Mouse (Mus musculus) embryonic facial prominence, embryonic 14.5 days (tissue): ENCODE measurements at regions not wholly inside any gene's neighbourhood (a gene's known extent, or its start where the extent isn't known, plus 50 kb on each side); places are given as distances from the start of the nearest gene placed in this dataset.
"Not testable (repeated sequence)": the region's sequence is repeated elsewhere in the genome, so short reads cannot be mapped to it uniquely, and the experiment has no call there.

Experiments used
- ATAC-seq: fragments of 200-750 bp; cut with Nextera tagmentation; 2 replicates; pipeline ENCODE4 v1.8.0; 2017; ENCODE audit warnings: low read depth, moderate number of reproducible peaks, moderate TSS enrichment
- DNase-seq: peaks from one replicate; pipeline ENCODE4 v3.0.0-alpha.2; 2015; ENCODE audit warnings: low spot score
- H3K27ac ChIP-seq: fragments of 300-500 bp; sonication (generic); replicated peaks from 2 replicates; pipeline ENCODE4 v1.5.1; 2014; ENCODE audit warnings: low read depth, mild to moderate bottlenecking, low read length, moderate library complexity
- H3K27me3 ChIP-seq: fragments of 300-500 bp; sonication (generic); replicated peaks from 2 replicates; pipeline ENCODE4 v1.6.1; 2014; ENCODE audit warnings: low read length; ENCODE audit not compliant: control insufficient read depth, insufficient read depth
- H3K36me3 ChIP-seq: fragments of 300-500 bp; sonication (generic); 2 replicates; pipeline ENCODE4 v1.6.1; 2014; ENCODE audit warnings: low read length, mixed read lengths; ENCODE audit not compliant: control insufficient read depth, insufficient read depth
- H3K4me1 ChIP-seq: fragments of 300-500 bp; sonication (generic); 2 replicates; pipeline ENCODE4 v1.6.1; 2014; ENCODE audit warnings: antibody characterized with exemption, low read length; ENCODE audit not compliant: control insufficient read depth, insufficient read depth
- H3K4me2 ChIP-seq: fragments of 300-500 bp; sonication (generic); 2 replicates; pipeline ENCODE4 v1.6.1; 2014; ENCODE audit warnings: low read depth, mild to moderate bottlenecking, low read length, moderate library complexity, mixed read lengths
- H3K4me3 ChIP-seq: fragments of 300-500 bp; sonication (generic); 2 replicates; pipeline ENCODE4 v1.5.1; 2014; ENCODE audit warnings: low read depth, mild to moderate bottlenecking, low read length
- H3K9ac ChIP-seq: fragments of 300-500 bp; sonication (generic); 2 replicates; pipeline ENCODE4 v1.6.1; 2014; ENCODE audit warnings: low read depth, mild to moderate bottlenecking, low read length, moderate library complexity, mixed read lengths
- H3K9me3 ChIP-seq: fragments of 300-500 bp; sonication (generic); 2 replicates; pipeline ENCODE4 v1.6.1; 2016; ENCODE audit warnings: low read length; ENCODE audit not compliant: control insufficient read depth
- WGBS: fragments of 180-500 bp; shearing (Covaris S2); extraction: QIAGEN DNeasy Blood & Tissue Kit; methylation state at CpG from one replicate; pipeline ENCODE4 v1.1.7; 2014; 5-methylcytosine and 5-hydroxymethylcytosine counted together

DNA sequence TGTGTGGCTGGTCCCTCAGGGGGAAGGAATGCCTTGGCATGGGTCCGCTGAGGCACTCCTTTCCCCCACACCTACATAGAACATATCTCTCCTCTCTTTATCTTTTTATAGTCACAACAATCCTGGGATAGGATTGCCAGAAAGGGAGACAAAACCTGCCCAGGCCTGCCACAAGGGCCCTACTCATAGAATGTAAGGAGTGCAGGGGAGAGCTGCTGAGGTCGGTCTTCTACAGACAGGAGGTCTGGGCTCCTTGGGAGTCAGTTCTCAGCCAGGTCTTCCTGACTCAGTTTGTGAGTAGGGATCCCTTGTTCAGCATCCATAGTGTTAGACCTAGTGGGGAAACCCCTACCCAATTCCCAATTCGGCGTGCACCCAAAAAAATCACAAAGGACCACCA lies 70.8 kb upstream of the Cpsf6 start:
- no peak for ATAC-seq
- Histone ChIP-seq H3K9ac (no peak overlapping the region), H3K27ac (no peak overlapping the region), H3K4me2 (no peak overlapping the region), H3K36me3 (no peaks in the 10 kb centered on the region), H3K27me3 (no peaks in the 10 kb centered on the region), H3K9me3 (no peaks in the 10 kb centered on the region), H3K4me1 (no peaks in the 10 kb centered on the region), H3K4me3 (no peak overlapping the region)
- WGBS, result 85% methylated on average over 4 of the region's 4 CpGs
- no peak for DNase-seq

DNA sequence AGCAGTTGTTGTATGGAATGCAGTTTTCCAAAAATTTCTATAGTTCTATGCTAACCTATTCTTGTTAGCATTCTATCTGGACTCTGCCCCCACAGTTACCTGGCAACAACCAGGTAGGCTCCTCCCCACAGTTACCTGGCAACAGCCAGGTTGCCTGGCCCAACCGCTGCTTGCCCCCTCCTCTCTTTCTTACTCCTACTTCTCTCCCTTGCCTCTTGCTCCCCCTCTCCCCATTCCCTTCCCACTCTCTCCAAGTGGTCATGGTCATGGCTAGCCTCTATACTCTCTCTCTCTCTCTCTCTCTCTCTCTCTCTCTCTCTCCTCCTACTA lies 70.4 kb upstream of the Cpsf6 start:
- no peak overlapping the region for H3K9ac ChIP-seq
- H3K36me3 ChIP-seq, result no peaks in the 10 kb centered on the region
- no peaks in the 10 kb centered on the region for H3K27me3 ChIP-seq
- DNase-seq (no peak), ATAC-seq (no peak)
- no peak overlapping the region for H3K27ac ChIP-seq
- no peak overlapping the region for H3K4me3 ChIP-seq
- no peaks in the 10 kb centered on the region for H3K9me3 ChIP-seq
- no peak overlapping the region for H3K4me2 ChIP-seq
- no peaks in the 10 kb centered on the region for H3K4me1 ChIP-seq
- 100% methylated on average over 1 of the region's 1 CpGs for WGBS

DNA sequence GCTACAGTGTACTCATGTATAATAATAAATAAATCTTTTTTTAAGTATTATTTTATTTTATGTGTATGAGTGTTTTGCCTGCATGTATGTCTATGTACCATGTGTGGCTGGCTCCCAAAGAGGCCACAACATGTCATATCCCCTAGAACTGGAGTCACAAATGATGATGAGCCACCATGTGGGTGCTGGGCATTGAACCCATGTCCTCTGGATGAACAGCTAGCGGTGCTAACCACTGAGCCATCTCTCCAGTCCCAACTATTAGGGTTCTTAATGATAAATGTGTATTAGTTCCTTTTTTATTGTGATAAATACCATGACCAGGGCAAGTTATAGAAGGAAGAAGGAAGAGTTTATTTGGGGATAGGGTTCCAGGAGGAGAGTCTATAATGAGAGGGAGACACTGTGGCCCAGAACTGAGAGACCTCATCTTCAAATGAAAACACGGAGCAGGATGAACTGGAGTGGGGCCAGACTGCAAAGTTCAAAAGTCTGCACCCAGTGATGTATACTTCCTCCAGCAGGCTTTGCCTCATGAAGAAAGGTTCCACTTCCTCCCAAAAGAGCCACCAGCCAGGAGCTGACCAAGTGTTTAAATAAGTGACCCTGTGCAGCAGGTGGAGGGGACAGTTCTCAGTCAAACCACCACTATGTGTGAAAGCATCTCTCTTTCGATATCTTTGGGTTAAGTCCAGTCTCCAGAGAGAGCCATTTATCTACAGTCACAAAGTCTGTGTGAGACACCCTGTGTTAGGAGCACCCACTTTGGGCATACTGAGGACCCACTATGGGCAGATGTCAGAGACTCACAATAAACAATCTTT lies 69.8 kb upstream of the Cpsf6 start:
- ATAC-seq (no peak), DNase-seq (no peak)
- Histone ChIP-seq H3K4me1 (no peaks in the 10 kb centered on the region), H3K9me3 (no peaks in the 10 kb centered on the region), H3K9ac (no peak overlapping the region), H3K4me3 (no peak overlapping the region), H3K27ac (no peak overlapping the region), H3K27me3 (no peaks in the 10 kb centered on the region), H3K36me3 (no peaks in the 10 kb centered on the region), H3K4me2 (no peak overlapping the region)
- 85% methylated on average over 3 of the region's 3 CpGs for WGBS

DNA sequence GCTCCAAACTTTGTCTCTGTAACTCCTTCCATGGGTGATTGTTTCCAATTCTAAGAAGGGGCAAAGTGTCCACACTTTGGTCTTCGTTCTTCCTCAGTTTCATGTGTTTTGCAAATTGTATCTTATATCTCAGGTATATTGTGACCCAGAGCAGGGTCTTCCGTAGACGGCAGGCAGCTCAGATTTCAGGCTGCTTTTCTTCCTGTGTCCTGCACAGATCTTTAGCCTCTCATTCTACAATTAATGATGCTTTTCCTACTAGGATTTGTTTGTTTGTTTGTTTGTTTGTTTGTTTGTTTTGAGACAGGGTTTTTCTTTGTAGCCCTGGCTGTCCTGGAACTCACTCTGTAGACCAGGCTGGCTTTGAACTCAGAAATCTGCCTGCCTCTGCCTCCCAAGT lies 69.0 kb upstream of the Cpsf6 start:
- not testable (repeated sequence) for ATAC-seq, H3K9me3 ChIP-seq, H3K36me3 ChIP-seq, DNase-seq, H3K4me3 ChIP-seq, H3K27me3 ChIP-seq, H3K27ac ChIP-seq, H3K9ac ChIP-seq, H3K4me2 ChIP-seq, H3K4me1 ChIP-seq
- WGBS, result 89% methylated on average over 3 of the region's 3 CpGs

DNA sequence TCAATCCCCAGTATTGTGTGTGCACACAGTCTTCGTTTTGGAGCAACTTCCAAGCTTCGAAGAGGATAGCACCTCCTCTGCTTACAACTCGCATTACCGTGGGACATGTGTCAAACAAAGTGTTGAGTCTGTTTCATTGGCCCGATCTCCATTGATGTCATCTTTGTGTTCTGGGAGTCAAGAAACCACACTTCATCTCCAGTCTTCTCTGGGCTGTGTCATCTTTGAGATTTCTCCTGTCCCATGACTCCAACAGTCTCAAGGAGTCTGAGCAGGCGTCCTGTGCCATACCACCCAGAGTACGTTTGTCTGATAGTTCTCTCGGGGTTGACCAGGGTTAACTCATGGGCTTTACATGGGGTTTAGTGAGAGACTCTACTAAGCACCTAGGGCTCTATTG lies 67.8 kb upstream of the Cpsf6 start:
- Histone ChIP-seq H3K4me2 (no peak overlapping the region), H3K27ac (no peak overlapping the region), H3K9ac (no peak overlapping the region), H3K4me3 (no peak overlapping the region), H3K4me1 (no peaks in the 10 kb centered on the region), H3K27me3 (no peaks in the 10 kb centered on the region), H3K9me3 (peaks cover 11% of the 10 kb centered on the region), H3K36me3 (no peaks in the 10 kb centered on the region)
- ATAC-seq (no peak), DNase-seq (no peak)
- WGBS, result 94% methylated on average over 8 of the region's 8 CpGs

DNA sequence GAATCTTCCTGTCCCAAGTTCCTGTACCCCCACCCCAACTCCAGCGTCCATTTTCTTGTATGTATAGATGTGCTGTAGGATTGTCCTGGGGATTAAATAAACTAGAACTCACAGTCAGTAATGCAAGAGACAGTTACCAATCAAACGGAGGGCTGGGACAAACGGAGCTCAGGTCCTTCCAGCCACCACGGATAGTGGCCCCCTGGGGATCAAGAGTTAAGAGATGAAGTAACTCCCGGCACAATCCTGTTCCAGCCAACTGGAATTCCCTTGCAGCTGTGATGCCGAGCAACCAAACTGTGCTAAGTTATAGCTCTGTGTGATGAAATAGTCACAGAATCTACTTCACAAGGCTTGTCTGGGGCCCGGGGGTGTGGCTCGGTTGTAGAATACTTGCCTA lies 67.4 kb upstream of the Cpsf6 start:
- H3K27me3 ChIP-seq, result no peaks in the 10 kb centered on the region
- 65% methylated on average over 8 of the region's 8 CpGs for WGBS
- H3K9me3 ChIP-seq, result peaks cover 11% of the 10 kb centered on the region
- no peak overlapping the region for H3K27ac ChIP-seq
- no peaks in the 10 kb centered on the region for H3K36me3 ChIP-seq
- no peak for DNase-seq
- no peak overlapping the region for H3K4me2 ChIP-seq
- no peaks in the 10 kb centered on the region for H3K4me1 ChIP-seq
- no peak overlapping the region for H3K4me3 ChIP-seq
- no peak overlapping the region for H3K9ac ChIP-seq
- no peak for ATAC-seq

DNA sequence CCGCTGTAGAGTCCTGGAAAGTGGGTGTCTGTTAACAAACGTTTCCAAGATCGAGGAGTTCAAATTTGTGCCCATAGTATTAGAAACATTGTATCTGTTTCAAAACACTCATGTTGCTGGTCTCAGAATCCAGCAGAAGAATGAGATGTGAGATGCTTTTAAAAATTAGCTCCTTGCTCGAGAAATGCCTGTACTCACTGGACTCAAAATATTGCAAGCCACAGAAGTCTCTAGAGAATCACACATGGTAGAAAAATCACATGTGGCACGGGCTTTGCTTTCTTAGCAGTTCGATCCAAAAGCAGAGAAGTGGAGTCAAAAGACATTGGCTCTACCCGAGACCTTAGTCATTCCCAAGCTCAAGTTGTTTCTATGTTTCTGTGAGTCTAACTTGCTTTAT lies 67.0 kb upstream of the Cpsf6 start:
- Histone ChIP-seq H3K4me3 (no peak overlapping the region), H3K4me2 (no peak overlapping the region), H3K4me1 (no peaks in the 10 kb centered on the region), H3K9ac (no peak overlapping the region), H3K27ac (no peak overlapping the region), H3K9me3 (peaks cover 11% of the 10 kb centered on the region), H3K27me3 (no peaks in the 10 kb centered on the region), H3K36me3 (no peaks in the 10 kb centered on the region)
- no peak for ATAC-seq
- DNase-seq, result no peak
- 71% methylated on average over 7 of the region's 7 CpGs for WGBS

DNA sequence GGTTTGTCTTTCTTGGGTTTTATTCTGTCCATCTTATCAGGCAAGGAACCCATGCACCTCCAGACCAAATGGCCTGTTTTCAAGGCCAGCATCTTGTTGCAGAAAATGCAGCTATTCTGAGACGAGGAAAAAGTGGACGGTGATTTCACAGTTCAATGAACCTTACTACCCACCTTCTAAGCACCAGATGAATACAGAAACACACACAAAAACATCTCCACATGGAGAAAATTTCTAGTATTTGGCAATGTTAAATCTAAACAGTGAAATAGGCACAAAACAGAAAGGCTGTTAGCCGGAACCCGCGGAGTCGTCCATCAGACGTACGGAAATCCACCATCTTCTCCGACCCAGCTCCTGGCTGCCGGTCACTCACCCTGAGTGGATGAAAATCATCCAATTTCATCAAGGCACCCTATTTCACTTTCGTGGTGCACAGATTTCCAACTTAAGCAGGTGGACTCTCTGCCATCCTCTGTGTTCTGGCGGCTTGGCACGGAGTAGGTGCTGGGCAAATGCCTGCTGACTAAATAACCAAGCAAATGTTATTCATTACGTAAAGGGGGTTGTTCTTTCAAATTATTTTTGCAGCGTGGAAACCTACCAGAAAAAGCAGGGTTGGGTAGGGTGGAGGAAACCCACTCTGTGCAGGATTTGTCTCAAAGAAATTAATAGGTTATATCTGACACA lies 66.1 kb upstream of the Cpsf6 start:
- Histone ChIP-seq H3K4me2 (no peak overlapping the region), H3K27me3 (no peaks in the 10 kb centered on the region), H3K9ac (no peak overlapping the region), H3K4me1 (no peaks in the 10 kb centered on the region), H3K4me3 (no peak overlapping the region), H3K27ac (no peak overlapping the region), H3K36me3 (no peaks in the 10 kb centered on the region), H3K9me3 (peaks cover 11% of the 10 kb centered on the region)
- ATAC-seq (no peak), DNase-seq (no peak)
- 85% methylated on average over 15 of the region's 15 CpGs for WGBS
